Mouse (Mus musculus): Measurements from ENCODE around the gene Dzank1. TPM values are rescaled to one million over a fixed set of nuclear protein-coding genes. Genes with fewer than 3 reads are reported as not detected.

Dzank1 gene
- total RNA-seq, 4 experiments from 2014 or later = 0.57 to 4.0 (median 0.98) TPM

DNA sequence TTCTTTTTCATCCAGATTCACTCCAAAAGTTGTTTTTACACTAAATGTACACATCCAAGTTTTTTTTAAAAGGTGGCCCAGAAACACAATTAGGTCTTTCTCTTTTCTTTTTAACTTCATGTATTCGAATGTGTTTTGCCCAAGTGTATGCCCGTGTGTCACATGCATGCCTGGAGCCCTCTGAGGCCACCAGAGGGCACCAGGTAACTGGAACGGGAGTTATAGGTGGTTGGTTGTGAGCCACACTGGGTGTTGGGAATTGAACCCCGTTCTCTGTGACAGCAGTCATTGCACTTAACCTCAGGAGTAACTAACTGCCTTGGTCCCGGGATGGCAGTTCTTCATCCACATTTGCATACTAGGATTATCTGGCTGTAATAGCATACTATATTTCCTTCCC, 60.0 kb downstream of the Dzank1 start:
- no peak for DNase-seq (ENCODE audit: low spot score)

- DNase-seq (ENCODE audit: low spot score) = no peak
Observed at GRCm38 (mm10) chr2:144465876-144466575, 61.2 kb downstream of the Dzank1 start.

DNA sequence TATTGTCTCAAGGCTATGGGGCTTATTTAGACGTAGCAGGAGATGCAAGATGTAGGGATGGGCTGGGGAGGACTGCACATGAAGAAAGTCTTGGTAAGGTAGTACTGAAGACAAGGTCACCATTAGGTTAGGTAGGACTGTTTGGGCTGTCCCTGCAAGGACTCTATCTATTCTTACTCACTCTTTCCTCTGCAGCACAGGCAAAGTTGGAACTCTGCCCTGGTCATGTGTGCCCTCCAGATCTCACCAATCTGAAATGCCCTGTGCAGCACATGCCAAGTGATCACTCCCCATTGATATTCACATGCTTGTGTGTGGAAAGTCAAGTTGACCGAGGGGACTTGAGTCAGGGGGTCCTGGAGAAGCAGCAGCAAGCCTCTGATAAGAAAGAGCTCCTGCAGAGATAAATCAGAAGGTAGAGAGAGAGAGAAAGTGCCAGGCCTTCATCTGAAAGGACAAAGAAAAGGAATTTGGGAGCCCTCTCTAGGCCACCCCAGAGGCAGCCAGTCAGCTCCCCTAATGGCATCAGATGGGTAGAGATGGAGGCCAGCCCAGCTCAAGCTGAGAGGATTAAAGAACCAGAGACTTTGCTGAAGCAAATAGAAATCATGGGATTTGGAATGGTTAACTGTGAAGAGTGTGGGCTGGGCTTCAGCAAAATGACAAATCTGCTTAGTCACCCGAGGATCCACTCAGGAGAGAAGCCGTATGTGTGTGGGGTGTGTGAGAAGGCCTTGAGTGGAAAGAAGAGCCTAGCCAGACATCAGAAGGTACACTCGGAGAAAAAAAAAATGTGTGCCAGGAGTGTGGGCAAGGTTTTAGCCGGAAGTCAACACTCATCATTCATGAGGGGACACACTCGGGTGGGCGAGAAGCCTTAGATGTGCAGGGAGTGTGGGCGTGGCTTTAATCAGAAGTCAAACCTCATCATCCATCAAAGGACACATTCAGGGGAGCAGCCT, 62.1 kb downstream of the Dzank1 start:
- no peak for DNase-seq (ENCODE audit: low spot score)

DNA sequence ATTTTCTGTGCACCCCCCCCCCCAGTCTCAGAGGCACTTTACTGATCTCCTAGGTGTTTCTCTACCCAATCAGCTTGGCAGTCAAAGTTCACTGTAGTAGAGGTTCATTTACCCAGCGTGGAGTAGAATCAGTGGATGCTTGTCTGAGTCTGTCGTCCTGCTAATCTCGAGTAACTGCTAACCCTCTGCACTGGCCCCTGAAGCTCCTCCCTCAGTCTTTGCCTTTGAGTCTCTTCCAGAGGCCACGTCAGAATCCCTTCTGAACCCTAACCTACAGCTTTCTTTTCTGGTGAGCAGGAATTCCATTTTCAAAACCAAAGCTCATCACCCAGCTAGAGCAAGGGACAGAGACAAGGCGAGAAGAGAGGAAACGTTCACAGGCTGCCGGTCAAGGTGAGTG, 63.0 kb downstream of the Dzank1 start:
- no peak for DNase-seq (ENCODE audit: low spot score)

- DNase-seq (ENCODE audit: low spot score) = peak; percentile 87
Observed at GRCm38 (mm10) chr2:144458975-144459754, 68.0 kb downstream of the Dzank1 start.

DNA sequence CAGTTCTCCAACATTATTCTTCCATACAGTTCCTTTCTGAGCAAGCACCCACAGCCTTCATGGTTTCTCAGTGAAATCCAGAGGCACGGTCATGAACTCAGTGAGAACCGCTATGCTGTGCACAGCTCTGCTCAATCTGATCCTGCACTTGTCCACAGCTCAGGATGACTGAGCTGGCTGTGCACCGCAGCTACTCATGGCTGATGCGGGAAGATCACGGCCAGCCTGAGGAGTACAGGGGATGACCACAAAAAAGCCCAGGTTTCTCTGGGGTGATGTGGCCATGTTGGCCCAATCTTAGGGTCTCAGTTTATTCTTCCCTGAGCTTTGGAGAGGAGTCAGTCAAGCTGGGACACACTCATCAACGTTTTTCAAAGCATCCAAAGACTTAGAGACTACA, 68.9 kb downstream of the Dzank1 start:
- no peak for DNase-seq (ENCODE audit: low spot score)

GRCm38 (mm10) chr2:144452364-144453008, 74.7 kb downstream of the Dzank1 start:
- peak; percentile 80 for DNase-seq (ENCODE audit: low spot score)

DNA sequence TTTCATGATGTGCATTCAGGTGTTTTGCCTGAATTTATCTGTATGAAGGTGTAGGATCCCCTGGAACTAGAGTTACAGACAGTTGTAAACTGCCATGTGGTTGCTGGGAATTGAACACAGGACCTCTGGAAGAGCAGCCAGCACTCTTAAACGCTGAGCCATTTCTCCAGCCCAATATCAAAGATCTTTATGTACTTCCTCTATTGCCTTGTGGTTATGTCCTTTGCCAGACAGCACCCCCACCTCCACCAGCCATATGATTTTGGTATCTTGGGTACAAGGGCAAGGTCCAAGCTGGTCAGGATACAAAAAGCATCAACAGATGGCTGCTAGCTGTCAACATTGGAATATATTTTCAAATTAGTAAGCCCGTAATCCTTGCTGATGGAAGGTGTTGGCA, 76.8 kb downstream of the Dzank1 start:
- DNase-seq (ENCODE audit: low spot score) = no peak

DNA sequence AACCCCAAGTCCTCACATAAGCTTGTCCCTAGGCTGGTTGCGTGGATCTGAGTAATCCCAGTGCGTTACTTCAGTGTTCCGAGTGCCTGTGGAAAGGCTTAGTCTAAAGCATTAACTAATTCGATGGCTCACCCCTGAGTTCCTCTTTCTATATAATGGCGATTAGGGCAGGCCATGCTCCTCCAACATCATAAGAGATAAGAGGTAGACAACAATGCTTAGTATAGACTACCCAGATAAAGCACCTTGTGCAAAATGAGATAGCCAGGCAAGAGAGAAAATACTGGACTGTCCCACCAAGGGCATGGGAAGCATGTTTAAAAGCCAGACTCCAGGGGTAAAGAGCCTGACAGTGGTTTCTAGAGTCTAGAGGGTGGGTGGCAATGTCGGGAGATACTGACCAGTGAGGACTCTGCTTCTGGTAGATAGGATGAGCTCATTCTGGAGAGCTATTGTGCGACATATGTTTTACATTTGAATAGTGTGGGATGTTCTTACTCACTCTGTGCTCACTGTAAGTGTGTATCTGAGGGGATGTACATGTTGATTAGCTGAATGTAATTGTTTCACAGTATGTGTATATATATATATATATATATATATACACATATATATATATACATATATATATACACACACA, 80.7 kb downstream of the Dzank1 start:
- DNase-seq (ENCODE audit: low spot score) = no peak

GRCm38 (mm10) chr2:144441386-144441915, 85.8 kb downstream of the Dzank1 start:
- DNase-seq (ENCODE audit: low spot score) = peak; percentile 21

GRCm38 (mm10) chr2:144439191-144439700, 88.0 kb downstream of the Dzank1 start:
- no peak for DNase-seq (ENCODE audit: low spot score)

GRCm38 (mm10) chr2:144438424-144438823, 88.8 kb downstream of the Dzank1 start:
- no peak for DNase-seq (ENCODE audit: low spot score)

- DNase-seq (ENCODE audit: low spot score) = no peak
Observed at GRCm38 (mm10) chr2:144435679-144436078, 91.5 kb downstream of the Dzank1 start.

- no peak for DNase-seq (ENCODE audit: low spot score)
Observed at GRCm38 (mm10) chr2:144431286-144431825, 95.9 kb downstream of the Dzank1 start.

DNA sequence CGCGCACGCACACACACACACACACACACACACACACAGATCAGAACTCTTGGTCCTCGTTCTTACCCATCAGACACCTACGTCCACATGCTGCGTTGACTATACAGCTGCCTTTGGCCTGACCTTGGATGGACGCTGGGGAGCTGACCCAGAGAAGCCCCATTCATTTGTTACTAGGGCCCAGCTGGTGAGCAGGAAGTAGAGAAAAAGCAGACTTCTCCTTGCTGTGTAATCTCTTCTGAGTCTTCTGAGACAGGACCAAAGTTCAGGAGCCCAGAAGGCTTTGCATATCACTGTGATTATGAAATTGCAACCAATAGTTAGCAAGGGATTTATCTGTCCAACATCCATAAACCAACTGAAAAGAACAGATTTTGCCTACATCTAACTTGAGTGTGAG, 98.0 kb downstream of the Dzank1 start:
- DNase-seq (ENCODE audit: low spot score) = no peak

DNA sequence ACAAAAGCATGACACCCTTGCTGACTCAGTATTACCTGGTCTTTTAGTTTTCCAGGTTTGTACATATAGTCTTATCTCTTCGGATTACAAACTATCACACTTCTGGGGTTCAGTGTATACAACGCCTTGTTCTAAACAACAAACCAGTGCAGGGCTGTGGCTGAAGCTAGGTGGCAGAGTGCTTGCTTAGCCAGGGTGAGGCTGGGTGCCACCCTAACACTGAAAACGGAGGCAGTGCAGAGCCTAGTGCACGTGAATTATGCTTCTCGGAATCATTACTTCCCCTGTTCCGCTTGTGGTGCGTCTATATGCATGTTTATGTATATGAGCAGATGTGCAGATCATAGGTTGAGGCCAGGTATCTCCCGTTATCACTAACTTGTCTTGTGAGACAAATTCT, 98.6 kb downstream of the Dzank1 start:
- no peak for DNase-seq (ENCODE audit: low spot score)

DNA sequence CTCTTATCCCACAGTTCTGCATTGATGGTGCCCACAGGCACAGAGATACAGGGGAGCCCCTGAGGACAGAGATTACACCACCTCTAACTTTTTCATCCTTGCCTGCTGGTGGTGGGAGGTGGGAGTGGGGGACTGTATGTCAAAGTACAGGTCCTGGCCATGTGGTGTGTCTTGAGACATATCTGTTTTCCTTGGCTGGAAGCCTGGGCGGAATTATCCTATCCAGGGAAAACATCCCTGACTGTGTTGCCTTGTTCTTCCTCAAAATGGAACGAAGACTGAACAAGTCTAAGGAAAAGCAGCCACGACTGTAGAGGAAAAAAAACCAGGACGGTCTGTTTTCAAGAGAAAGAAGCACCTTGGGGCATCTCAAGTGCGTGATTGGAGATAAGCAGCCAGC, 99.4 kb downstream of the Dzank1 start:
- DNase-seq (ENCODE audit: low spot score) = no peak

GRCm38 (mm10) chr2:144425761-144426160, 101.5 kb downstream of the Dzank1 start:
- no peak for DNase-seq (ENCODE audit: low spot score)

DNA sequence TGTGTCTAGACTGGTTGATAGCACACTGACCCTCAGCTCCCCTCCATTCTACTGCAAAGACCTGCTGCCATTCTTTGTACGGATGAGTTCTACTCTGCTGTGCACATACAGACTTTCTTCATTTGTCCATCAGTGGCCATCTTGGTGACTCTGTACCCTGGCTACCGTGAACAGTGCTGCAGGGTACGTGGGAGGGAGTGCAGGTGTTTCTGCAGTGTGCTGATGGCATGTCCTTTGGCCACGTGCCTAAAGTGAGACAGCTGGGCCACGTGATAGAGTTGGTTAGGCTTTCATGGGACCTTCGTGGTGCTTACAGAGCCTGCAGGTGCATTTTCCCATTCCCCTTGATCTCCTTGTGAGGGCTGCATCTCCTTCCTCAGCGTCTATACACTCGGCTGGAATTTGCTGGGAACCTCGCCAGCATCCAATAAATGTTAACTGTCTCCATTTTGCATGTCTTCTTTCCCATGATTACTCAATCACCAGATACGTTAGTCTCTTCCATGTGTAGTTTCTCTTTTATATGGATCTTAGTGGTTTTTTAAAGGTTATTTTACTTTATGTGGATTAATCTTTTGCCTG, 105.0 kb downstream of the Dzank1 start:
- no peak for DNase-seq (ENCODE audit: low spot score)
